Mouse (Mus musculus) left cerebral cortex, adult 2 months (tissue): ENCODE results near the gene Scarf1. TPM values are rescaled to one million over a fixed set of nuclear protein-coding genes. Genes with fewer than 3 reads are reported as not detected.
A peak's percentile ranks its signal among the peaks of the same experiment; 100 is the strongest.

Source experiments
- DNase-seq, 2 experiments: peaks; one replicate each; pipeline ENCODE4 v3.0.0; 2021 to 2022; ENCODE audit warnings: low spot score in 2 of 2, mixed read lengths in 1 of 2; ENCODE audit errors: extremely low spot score in 1 of 2
- H3K27ac ChIP-seq: fragments of 200-600 bp; 2 replicates; pipeline ENCODE4 v1.8.1; 2022
- H3K4me3 ChIP-seq: fragments of 200-600 bp; 2 replicates; pipeline ENCODE4 v1.8.1; 2022
- CTCF ChIP-seq: fragments of 200-600 bp; IDR thresholded peaks from 2 replicates; pipeline ENCODE4 v1.8.1; 2022; ENCODE audit warnings: antibody characterized with exemption, mild to moderate bottlenecking, moderate library complexity
- intact Hi-C: fragments of 180-260 bp; cut with DNase I; formaldehyde crosslinking; loops from one replicate; pipeline ENCODE4 v1.15.1; 2025
- microRNA-seq, 2 experiments: library from miRNA; unstranded; fragments of <30 nt; microRNA quantifications; one replicate each; pipeline ENCODE4 v1.2.0; 2021
- total RNA-seq, 2 experiments: library from RNA; stranded (reverse); gene quantifications; 2 replicates each; pipeline ENCODE4 v1.2.3; 2021

Gene Scarf1
- total RNA-seq, 2 experiments from 2014 or later, result 1.3 to 1.6 TPM

DNA sequence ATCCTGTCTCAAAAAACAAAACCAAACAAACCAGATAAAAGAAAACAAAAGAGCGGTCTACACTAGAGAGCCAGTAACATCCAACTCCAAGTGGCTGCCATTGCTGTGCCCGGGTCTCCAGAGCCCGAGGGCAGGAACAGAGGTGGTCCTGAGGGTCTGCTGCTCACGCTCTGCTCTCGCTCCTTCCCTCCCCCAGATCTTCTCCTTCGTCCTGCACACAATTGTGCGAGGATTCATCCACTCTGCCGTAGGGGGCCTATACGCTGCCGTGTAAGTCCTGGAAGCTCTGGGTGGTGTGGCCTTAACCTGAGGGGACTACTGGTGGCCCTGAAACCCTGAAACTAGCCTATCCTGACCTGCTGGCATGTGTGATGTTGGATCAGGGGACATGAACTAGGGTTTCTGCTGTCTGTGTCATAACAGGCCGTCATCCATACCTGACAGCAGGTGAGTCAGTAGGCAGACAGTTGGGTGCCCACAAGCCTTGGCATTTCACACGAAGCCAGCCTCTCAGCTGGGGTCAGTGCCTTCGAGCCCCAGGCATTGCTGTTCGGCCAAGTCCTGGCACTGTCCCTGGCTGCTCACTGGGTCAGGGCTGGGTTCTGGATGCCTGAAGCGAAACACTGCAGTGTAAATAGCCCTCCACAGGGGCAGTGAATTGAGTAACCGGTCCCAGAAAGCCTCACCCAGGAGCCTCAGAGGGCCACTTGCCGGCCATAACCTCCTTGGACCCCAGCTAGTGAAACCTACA lies 57.2 kb downstream of the Scarf1 start:
- intact Hi-C loops, result loop anchor here (10.0 kb wide), 2 partner anchors 166 to 386 kb away; no protein-coding TSS in a partner anchor
- H3K27ac ChIP-seq, result no peak overlapping the region
- H3K4me3 ChIP-seq, result no peak overlapping the region
- TF ChIP-seq CTCF, result no peak
- DNase-seq, result no peak

DNA sequence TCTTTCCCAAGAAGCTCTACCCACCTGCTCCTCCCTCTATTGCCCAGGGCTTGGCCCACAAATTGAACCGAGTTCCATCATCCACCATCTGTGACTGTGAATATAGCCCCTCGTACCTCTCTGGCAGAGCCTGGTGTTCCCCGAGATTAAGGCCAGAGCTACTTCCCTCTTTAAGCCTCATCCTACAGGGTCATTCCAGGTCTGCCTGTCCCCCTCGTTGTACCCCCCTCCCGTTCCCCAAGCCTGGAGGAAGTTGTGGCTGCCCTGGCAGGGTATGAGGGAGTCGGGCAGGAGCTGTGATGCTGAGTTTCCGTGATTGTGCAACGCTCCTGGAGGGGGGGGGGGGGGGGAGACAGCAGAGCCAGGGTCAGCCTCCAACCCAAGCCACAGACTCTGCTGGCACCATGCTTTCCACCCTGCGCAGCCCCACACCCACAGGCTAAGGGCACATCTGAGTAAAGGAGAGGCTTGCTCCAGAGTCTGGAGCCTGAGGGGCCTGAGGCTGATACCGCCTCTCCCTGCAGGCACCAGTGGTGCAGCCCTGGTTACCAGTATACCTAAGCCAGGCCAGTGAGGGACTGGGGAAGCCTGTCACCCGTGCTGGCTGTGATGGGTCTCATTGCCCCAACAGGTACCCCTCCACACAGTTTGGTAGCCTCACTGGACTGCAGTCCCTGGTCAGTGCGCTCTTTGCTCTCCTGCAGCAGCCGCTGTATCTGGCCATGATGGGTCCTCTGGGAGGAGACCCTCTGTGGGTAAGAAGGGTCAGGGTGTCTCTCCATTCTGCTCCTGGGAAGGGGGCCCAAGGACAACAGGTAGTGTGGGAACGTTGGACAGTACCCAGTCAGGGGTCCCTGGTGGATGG lies 58.0 kb downstream of the Scarf1 start:
- H3K4me3 ChIP-seq, result no peak overlapping the region
- H3K27ac ChIP-seq, result peak overlapping the region; percentile 40
- no peak for DNase-seq
- no peak for TF ChIP-seq CTCF
- intact Hi-C loops, result loop anchor here (10.0 kb wide), 2 partner anchors 167 to 387 kb away; no protein-coding TSS in a partner anchor

DNA sequence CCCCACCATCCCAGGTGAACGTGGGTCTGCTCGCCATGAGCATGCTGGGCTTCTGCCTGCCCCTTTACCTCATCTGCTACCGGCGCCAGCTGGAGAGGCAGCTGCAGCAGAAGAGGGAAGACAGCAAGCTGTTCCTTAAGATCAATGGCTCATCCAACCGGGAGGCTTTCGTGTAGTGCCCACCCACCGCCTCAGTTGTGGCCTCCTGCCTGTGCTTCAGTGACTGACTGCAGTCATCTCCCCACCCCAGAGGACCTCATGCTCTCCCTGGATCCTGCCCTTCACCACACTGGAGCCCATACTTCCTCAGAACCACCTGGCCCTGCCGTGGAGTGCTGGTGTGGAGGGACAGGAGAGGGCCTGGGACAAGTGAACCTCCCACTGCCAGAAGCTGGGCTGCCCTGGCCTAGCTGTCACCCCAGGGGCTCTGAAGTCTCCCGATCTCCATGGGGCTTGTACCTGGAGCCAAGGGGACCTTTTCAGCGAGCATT lies 59.0 kb downstream of the Scarf1 start:
- Histone ChIP-seq H3K4me3 (no peak overlapping the region), H3K27ac (peak overlapping the region; percentile 78)
- TF ChIP-seq CTCF, result no peak
- DNase-seq, result peak in 1 of 2 experiments; percentile 44
- intact Hi-C loops, result loop anchor here (10.0 kb wide), 2 partner anchors 168 to 388 kb away; no protein-coding TSS in a partner anchor

DNA sequence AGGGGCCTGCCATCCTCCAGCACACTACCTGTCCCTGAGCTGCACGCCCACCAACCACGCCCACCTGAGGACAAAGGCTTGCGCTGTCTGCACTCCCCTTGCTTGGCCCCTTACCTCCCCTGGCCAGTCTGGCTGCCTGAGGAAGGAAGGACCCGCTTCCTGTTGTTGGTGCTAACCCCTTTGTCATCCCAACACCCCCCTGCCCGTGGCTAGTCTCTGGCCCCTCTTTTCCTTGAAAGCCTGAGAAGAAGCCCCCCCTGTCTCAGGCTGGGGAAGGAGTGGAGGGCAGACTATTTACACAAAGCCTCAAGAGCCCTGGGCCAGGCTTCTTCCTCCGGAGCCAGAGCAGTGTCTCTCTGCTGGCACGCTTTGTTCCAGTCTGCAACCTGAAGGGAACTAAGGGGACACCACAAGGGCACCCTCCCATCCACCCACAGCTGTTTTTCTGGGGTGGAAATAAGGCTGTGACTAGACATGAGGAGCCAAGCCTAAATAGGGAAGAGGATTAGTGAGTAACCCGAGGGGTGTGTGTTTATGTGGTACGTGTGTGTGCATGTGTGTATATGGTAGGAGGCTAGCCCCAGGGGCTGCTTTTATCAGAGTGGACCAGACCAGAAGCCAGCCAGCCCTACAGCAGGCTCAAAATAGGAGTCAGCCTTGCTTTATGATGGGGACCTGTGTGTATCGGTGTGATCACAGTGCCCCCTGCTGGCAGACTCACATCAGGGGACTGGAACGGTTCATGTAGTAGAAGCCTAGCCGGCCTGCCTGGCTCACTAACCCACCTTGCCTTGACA lies 59.7 kb downstream of the Scarf1 start:
- DNase-seq, result peak; percentile 89 to 90
- TF ChIP-seq CTCF, result peak; percentile 98
- Histone ChIP-seq H3K27ac (peak overlapping the region; percentile 78), H3K4me3 (no peak overlapping the region)
- intact Hi-C loops, result loop anchor here (1.0 to 10.0 kb wide), 3 partner anchors 43 to 388 kb away; no protein-coding TSS in a partner anchor

DNA sequence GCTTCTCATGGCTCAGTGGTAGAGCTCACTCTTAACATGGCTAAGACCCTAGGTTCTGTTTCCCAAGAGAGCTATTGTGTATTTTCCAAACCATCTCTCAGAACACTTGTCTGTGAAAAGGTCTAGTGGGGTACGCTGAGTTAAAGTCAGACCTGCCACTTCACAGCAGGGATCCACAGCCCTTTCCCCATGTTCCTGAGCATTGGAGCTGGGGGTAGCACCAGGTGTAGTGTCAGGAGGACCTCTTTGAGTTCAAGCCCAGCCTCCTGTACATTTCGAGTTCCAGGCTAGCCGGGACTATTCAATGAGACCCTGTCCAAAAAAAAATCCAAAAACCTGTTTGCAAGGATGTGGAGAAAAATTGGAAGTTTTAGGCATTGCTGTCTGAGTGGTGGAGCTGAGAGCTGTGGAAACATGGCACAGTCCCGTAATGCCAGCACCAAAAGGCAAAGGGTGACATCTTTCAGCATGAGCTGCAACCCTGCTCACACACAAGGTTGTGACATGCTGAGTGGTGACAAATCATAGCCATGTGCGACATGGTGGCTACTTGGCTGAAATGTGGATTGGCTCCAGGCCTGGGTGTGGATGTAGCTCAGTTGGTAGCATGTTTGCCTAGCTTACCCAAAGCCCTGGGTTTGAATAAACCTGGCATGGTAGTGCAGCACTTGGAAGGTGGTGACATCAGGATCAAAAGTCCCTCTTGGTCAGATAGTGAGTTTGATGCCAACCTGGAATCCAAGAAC lies 61.2 kb downstream of the Scarf1 start:
- Histone ChIP-seq H3K27ac (no peak overlapping the region), H3K4me3 (no peak overlapping the region)
- DNase-seq, result no peak
- intact Hi-C loops, result loop anchor here (10.0 kb wide), 2 partner anchors 170 to 390 kb away; no protein-coding TSS in a partner anchor
- no peak for TF ChIP-seq CTCF

DNA sequence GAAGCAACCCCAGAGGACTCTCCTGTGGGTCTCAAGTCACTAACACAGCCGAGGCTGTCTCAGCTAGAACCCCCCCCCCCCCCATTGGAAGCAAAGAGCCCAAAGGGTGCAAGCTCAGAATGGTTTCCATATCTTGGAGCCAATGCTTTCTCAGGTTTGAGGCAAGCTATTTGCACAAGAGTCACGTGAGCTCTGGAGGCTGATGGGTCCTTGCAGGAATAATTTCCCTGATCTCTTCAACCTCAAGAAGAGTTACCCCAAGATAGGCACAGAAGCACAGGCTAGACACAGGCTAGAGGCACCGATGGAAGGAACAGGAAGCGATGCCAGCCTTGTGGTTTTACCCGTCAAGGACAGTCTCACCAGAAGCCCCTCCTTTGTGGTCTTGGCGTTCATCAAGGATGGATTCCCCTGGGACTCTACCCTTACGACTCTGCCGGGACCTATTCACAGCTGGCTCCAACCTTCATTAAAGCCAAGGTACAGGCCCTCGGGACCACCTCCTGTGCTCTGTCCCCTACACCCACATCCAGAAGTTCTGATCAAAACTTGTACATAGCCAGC lies 62.3 kb downstream of the Scarf1 start:
- no peak overlapping the region for H3K27ac ChIP-seq
- intact Hi-C loops, result loop anchor here (10.0 kb wide), 2 partner anchors 171 to 391 kb away; no protein-coding TSS in a partner anchor
- no peak for DNase-seq
- no peak for TF ChIP-seq CTCF
- H3K4me3 ChIP-seq, result no peak overlapping the region

Small RNAs within 50 kb of the gene (microRNA-seq; reads per million reads assigned to microRNA genes)
- gene Mir22 (2,436 to 3,805 reads per million in 2 experiments), gene Mir3971 (0 reads per million in 2 experiments)

Other genes with a start within 250 kb of the Scarf1 start
- gene Rpa1, start 165.2 kb upstream of the Scarf1 start, total RNA-seq, result 10 to 100 TPM; 41.9 to 42.3 TPM
- gene Smyd4, start 165.1 kb upstream of the Scarf1 start, total RNA-seq, result 10 to 100 TPM; 15.0 to 16.5 TPM
- 10 to 100 TPM in 1 of 2 experiments, 1 to 10 TPM in 1; 9.7 to 10.5 TPM for gene Serpinf1, start 90.8 kb upstream of the Scarf1 start, total RNA-seq
- under 1 TPM in 1 of 2 experiments, not detected in 1; 0.28 TPM for gene Serpinf2, start 73.9 kb upstream of the Scarf1 start, total RNA-seq
- 10 to 100 TPM; 19.5 to 20.7 TPM for gene Wdr81, start 58.8 kb upstream of the Scarf1 start, total RNA-seq
- gene Tlcd2, start 51.8 kb upstream of the Scarf1 start, total RNA-seq, result under 1 TPM; 0.51 to 0.66 TPM
- 100 to 1,000 TPM; 133 to 138 TPM for gene Prpf8, start 26.7 kb upstream of the Scarf1 start, total RNA-seq
- gene Rilp, start 3.4 kb upstream of the Scarf1 start, total RNA-seq, result 1 to 10 TPM in 1 of 2 experiments, under 1 TPM in 1; 0.91 to 1.4 TPM
- gene Slc43a2, start 18.2 kb downstream of the Scarf1 start, total RNA-seq, result 10 to 100 TPM; 56.7 to 57.0 TPM
- 100 to 1,000 TPM; 329 to 332 TPM for gene Pitpna, start 74.6 kb downstream of the Scarf1 start, total RNA-seq
- 10 to 100 TPM; 41.0 to 42.7 TPM for gene Inpp5k, start 117.4 kb downstream of the Scarf1 start, total RNA-seq
- 10 to 100 TPM; 25.2 to 26.6 TPM for gene Myo1c, start 137.0 kb downstream of the Scarf1 start, total RNA-seq
- 100 to 1,000 TPM; 126 to 133 TPM for gene Crk, start 165.7 kb downstream of the Scarf1 start, total RNA-seq
- gene Ywhae, start 219.3 kb downstream of the Scarf1 start, total RNA-seq, result 100 to 1,000 TPM; 854 to 940 TPM